Mouse (Mus musculus): ENCODE data around the gene Psmd5. TPM values are rescaled to one million over a fixed set of nuclear protein-coding genes. Genes with fewer than 3 reads are reported as not detected.

The Psmd5 gene
- 85.7 TPM for polyA plus RNA-seq (2017; shearing (Covaris generic))

DNA sequence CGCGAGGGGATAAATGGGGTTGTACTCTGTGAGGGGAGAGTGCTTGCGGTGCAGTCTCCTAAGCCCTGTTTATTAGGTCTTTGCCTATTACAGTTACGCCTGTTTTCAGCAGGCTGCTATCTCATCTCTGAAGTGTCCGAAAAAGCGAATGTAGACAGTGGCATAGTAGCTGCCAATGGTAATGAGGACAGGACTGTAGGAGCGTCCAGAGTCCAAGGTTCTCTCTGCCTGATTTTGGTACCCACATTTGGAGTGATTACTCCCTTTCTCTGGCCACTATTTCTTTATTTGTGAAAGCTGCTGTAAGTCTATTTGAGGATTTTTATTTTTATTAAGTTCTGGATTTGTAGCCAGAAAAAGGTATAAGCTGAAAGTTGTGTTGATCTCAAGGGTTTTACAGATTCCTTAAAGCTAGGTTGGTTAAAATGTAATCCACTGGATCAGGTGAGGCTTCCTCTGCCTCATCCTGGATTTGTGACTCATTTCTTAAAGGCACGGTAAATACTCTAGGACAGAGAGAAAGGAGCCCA is at the start of gene Psmd5:
TSS of gene Psmd5 (minus strand) at position 153 of the 530 bp plus-strand sequence.

DNA sequence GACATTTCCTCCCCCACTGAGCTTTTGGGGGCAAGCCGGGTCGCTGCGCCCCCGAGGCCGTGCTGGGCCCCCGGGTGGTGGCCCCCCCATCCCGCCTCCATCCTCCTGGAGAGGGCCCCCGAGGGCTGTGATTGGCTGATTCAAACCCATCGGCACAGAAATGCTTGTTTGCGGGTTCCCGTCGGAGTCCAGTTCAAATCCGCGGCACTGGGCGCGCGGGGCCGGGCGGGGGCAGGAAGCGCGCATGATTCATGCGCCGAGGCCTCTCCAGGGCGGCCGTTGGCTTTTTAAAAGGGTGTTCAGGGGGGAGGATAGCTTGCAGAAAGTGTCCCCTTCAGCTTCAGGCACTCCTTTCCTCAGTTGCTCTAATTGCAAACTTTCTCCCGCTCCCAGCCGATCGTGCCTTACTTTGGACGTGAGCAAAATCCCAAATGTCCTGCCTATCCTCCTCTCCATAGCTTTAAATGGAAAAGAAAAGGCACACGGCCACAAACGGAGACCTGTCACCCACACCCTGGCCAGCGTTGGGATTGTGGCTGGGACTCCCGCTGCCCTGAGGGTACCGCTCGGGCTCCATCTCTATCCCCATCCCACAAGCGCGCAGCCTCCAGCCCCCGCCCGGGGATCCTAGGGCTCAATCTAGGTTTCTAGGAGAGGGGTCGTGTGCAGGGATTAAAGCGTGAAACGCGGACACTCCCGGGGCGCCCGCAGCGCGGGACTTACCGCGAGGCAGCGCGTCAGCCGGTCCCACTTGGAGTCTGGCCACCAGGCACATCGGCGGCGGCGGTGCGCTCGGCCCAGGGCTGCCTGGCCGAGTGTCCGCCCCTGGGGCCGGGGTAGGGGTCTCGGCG is 38.7 kb upstream of the Psmd5 start, which contains the start of gene Phf19:
TSS of gene Phf19 (minus strand) at position 809 of the 851 bp plus-strand sequence.

DNA sequence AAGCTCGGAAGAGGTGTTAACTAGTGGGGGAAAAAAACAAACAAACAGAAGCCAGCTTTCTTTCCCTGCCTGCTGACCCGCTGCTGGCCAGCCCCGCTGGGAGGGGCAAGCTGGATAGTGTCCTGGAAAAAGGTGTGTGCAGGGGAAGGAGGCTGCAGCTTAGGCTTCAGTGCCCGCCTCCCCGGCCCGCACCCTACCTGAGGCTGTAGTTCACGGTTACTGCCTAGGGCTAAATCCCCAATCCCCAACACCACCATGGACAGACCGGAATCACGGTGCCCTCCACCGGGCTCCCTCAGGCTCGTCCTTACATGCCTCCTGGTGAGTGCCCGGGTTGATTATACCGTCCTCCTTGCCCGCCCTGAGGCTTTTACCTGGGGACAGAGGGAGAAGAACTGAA is 497 bp downstream of the Psmd5 start, which contains the start of gene Cutal:
TSS of gene Cutal (plus strand) at position 126 of the 400 bp plus-strand sequence.

DNA sequence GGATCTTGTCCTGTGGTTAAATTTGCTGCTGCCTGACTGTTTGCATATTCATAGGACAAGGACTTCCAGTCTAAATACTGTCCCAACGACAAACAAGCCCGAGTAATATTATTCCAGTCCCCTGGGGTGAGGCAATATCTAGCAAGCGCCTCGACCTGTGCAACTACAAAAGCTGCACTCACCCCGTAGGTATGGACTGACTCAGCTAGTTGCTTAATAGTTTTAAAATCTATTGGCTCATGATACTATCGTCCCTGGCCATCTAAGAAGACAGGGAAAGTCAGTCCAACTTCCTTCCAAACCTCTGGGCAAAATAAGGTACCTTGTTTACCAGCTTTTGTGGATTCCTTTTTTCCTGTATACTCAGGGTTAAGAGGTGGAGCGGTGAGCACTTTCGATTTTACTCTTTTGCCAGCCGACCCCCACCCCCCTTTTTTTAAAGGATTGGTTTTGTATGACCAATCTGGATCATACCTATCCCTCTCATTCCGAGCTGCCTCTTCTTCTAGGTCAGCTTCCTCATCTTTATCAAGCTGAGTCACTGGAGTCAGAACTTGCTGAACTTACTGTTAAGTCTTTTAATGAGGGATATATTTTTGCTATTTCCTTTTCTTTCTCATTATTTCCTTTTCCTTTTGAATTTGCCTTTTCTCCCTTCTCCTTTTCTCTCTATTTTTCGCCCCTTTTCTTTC is 41.9 kb downstream of the Psmd5 start, which contains the start of gene Gm34653:
TSS of gene Gm34653 (plus strand) at position 242 of the 692 bp plus-strand sequence.

DNA sequence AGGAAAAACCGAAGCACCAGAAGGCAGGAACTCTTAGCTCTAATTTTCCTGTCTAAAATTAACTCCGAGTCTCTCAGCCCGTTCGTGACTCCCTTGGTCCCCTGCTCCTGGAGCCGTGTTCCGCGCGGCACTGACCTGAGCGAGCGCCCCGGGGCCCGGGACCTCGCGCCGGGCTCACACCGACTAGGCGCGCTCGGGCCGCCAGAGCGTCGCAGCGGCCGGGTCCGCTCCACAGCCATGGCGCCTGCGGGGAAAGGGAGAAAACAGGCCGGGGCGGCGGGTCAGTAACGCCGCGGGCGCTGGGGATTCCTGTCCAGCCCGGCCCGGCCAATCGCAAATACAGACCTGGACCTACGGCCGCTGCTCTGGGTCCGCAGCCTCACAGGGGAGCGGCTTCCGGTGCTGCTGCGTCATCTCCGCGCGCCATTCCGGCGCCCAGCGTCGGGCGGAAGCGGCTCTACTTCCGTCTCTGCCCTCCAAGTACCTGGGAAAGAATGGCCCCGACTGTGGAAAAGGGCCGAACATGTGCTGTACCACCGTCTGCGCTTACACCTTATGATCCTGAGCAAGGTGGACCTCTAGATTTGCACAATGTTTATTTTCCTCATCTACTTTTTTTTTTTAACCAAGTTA is 48.8 kb downstream of the Psmd5 start, which contains the start of gene Fbxw2:
TSS of gene Fbxw2 (minus strand) at position 485 of the 633 bp plus-strand sequence.

Other genes with a start within 250 kb of the Psmd5 start
- gene Gapvd1, start 119.7 kb downstream of the Psmd5 start, polyA plus RNA-seq (2017; shearing (Covaris generic)) = 111 TPM
- 583 TPM for gene Hspa5, start 103.0 kb downstream of the Psmd5 start, polyA plus RNA-seq (2017; shearing (Covaris generic))
- 42.7 TPM for gene Rabepk, start 75.1 kb downstream of the Psmd5 start, polyA plus RNA-seq (2017; shearing (Covaris generic))
- gene Fbxw2, start 48.7 kb downstream of the Psmd5 start, polyA plus RNA-seq (2017; shearing (Covaris generic)) = 77.8 TPM
- gene Gm34653, start 42.0 kb downstream of the Psmd5 start, polyA plus RNA-seq (2017; shearing (Covaris generic)) = not detected
- not detected for gene Cutal, start 572 bp downstream of the Psmd5 start, polyA plus RNA-seq (2017; shearing (Covaris generic))
- gene Phf19, start 39.1 kb upstream of the Psmd5 start, polyA plus RNA-seq (2017; shearing (Covaris generic)) = 2.2 TPM
- 555 TPM for gene Traf1, start 86.8 kb upstream of the Psmd5 start, polyA plus RNA-seq (2017; shearing (Covaris generic))
- gene Hc, start 186.5 kb upstream of the Psmd5 start, polyA plus RNA-seq (2017; shearing (Covaris generic)) = 0.40 TPM
- 0.84 TPM for gene AI182371, start 226.6 kb upstream of the Psmd5 start, polyA plus RNA-seq (2017; shearing (Covaris generic))
- 125 TPM for gene Cntrl, start 234.5 kb upstream of the Psmd5 start, polyA plus RNA-seq (2017; shearing (Covaris generic))